In genomic region chr3:96237904-96238511, GRCm38 (mm10) we compare ENCODE assay signal across 9 mouse cellular contexts. TPM values are rescaled to one million over a fixed set of nuclear protein-coding genes. Genes with fewer than 3 reads are reported as not detected.
DNase-seq lines count a peak whose midpoint lies in the region; ATAC-seq lines count a peak whose summit lies in the region.
"Had no signal": no experiment of that assay in that cellular context is flagged by ENCODE, and none has a peak within 500 bp of the region (broad histone marks: within the 10 kb centered on the region; RNA-seq: fewer than 3 reads in every experiment).

No protein-coding gene starts in this region.

- no peaks in the 10 kb centered on the region for H3K9me3 ChIP-seq in intestine, embryonic 16.5 days (ENCODE audit: control insufficient read depth, low read length)
- no peaks in the 10 kb centered on the region for H3K9me3 ChIP-seq in neural tube, embryonic 14.5 days (ENCODE audit: control insufficient read depth, low read length)

- peak; percentile 49 for DNase-seq in spleen, adult 12 weeks (ENCODE audit: low spot score)
- no peak for DNase-seq in spleen, postnatal 14 days (ENCODE audit: low spot score in 2 of 2)
- DNase-seq in embryo, embryonic 11 days, result peak; percentile 60
- no peak for DNase-seq in kidney, adult 11 months
- DNase-seq in right cerebral cortex, postnatal 4 days, result no peak
- no peak for DNase-seq in frontal cortex, postnatal 14 days (ENCODE audit: low spot score in 2 of 2)

- peak overlapping the region; percentile 71 for H3K4me2 ChIP-seq in intestine, embryonic 16.5 days (ENCODE audit: low read depth, low read length)
- peak overlapping the region; percentile 27 for H3K4me2 ChIP-seq in neural tube, embryonic 14.5 days (ENCODE audit: low read depth, low read length)

- peak overlapping the region; percentile 72 for H3K27ac ChIP-seq in intestine, embryonic 16.5 days (ENCODE audit: low read length)
- no peak overlapping the region for H3K27ac ChIP-seq in neural tube, embryonic 14.5 days (ENCODE audit: low read depth, low read length)

- 0% methylated on average over 12 of the region's 12 CpGs for WGBS in intestine, embryonic 16.5 days
- WGBS in neural tube, embryonic 14.5 days, result 1% methylated on average over 12 of the region's 12 CpGs

- peak overlapping the region; percentile 55 for H3K4me3 ChIP-seq in intestine, embryonic 16.5 days (ENCODE audit: low read length)
- H3K4me3 ChIP-seq in neural tube, embryonic 14.5 days (ENCODE audit: low read depth, low read length), result peak overlapping the region; percentile 15; the same call in 1 of the 2 replicates

- H3K36me3 ChIP-seq in intestine, embryonic 16.5 days (ENCODE audit: control insufficient read depth, insufficient read depth, low read length), result no peaks in the 10 kb centered on the region
- no peaks in the 10 kb centered on the region for H3K36me3 ChIP-seq in neural tube, embryonic 14.5 days (ENCODE audit: control insufficient read depth, insufficient read depth, low read length)

- no peak for ATAC-seq in intestine, embryonic 16.5 days
- ATAC-seq in neural tube, embryonic 14.5 days (ENCODE audit: low read depth), result no peak

- no peaks in the 10 kb centered on the region for H3K27me3 ChIP-seq in intestine, embryonic 16.5 days (replicated peaks; ENCODE audit: control insufficient read depth, insufficient read depth, low read length)
- H3K27me3 ChIP-seq in neural tube, embryonic 14.5 days (ENCODE audit: control insufficient read depth, insufficient read depth, low read length), result no peaks in the 10 kb centered on the region

- peak overlapping the region; percentile 65 for H3K9ac ChIP-seq in intestine, embryonic 16.5 days (ENCODE audit: low read depth, low read length)
- H3K9ac ChIP-seq in neural tube, embryonic 14.5 days (replicated peaks; ENCODE audit: low read depth, low read length), result no peak overlapping the region

- H3K4me1 ChIP-seq in intestine, embryonic 16.5 days (ENCODE audit: control insufficient read depth, insufficient read depth, low read length), result peaks cover 12% of the 10 kb centered on the region
- peaks cover 6% of the 10 kb centered on the region; the same call in 1 of the 2 replicates for H3K4me1 ChIP-seq in neural tube, embryonic 14.5 days (ENCODE audit: control insufficient read depth, insufficient read depth, low read length)

RNA-seq across cellular contexts. Expression of gene Hist2h3c2, which starts 0.9 kb away (rescaled TPM):
- polyA plus RNA-seq in intestine, embryonic 16.5 days (2015; fragmentation: Nextera tagmentation; extraction: Ambion mirVana), result 2.9 and 3.7 TPM in 2 replicates
- 0.71 and 1.1 TPM in 2 replicates for polyA plus RNA-seq in neural tube, embryonic 14.5 days (2014; fragmentation: Nextera tagmentation; extraction: Ambion mirVana)

RNA-seq across cellular contexts. Expression of gene Hist2h2aa2, which starts 2.1 kb away (rescaled TPM):
- polyA plus RNA-seq in intestine, embryonic 16.5 days (2015; fragmentation: Nextera tagmentation; extraction: Ambion mirVana), result 37.3 and 43.2 TPM in 2 replicates
- 32.6 and 49.7 TPM in 2 replicates for polyA plus RNA-seq in neural tube, embryonic 14.5 days (2014; fragmentation: Nextera tagmentation; extraction: Ambion mirVana)

RNA-seq across cellular contexts. Expression of gene Hist2h2aa1, which starts 7.3 kb away (rescaled TPM):
- 13.7 and 14.1 TPM in 2 replicates for polyA plus RNA-seq in intestine, embryonic 16.5 days (2015; fragmentation: Nextera tagmentation; extraction: Ambion mirVana)
- polyA plus RNA-seq in neural tube, embryonic 14.5 days (2014; fragmentation: Nextera tagmentation; extraction: Ambion mirVana), result 9.7 and 17.4 TPM in 2 replicates

RNA-seq across cellular contexts. Expression of gene Hist2h3c1, which starts 8.5 kb away (rescaled TPM):
- 1.3 and 1.8 TPM in 2 replicates for polyA plus RNA-seq in intestine, embryonic 16.5 days (2015; fragmentation: Nextera tagmentation; extraction: Ambion mirVana)
- polyA plus RNA-seq in neural tube, embryonic 14.5 days (2014; fragmentation: Nextera tagmentation; extraction: Ambion mirVana), result 0.18 and 0.67 TPM in 2 replicates
- polyA plus RNA-seq: large intestine, adult 2 months had no signal

RNA-seq across cellular contexts. Expression of gene Hist2h2be, which starts 17.1 kb away (rescaled TPM):
- 6.7 and 7.3 TPM in 2 replicates for polyA plus RNA-seq in intestine, embryonic 16.5 days (2015; fragmentation: Nextera tagmentation; extraction: Ambion mirVana)
- 4.3 and 4.8 TPM in 2 replicates for polyA plus RNA-seq in neural tube, embryonic 14.5 days (2014; fragmentation: Nextera tagmentation; extraction: Ambion mirVana)

Comparison
In these comparisons a context has a peak if more than half of its experiments do, and no peak if none do; other contexts are left out.
1. DNase-seq: peak in spleen, adult 12 weeks (single experiment) and embryo, embryonic 11 days (single experiment); none in spleen, postnatal 14 days (0 of 2), kidney, adult 11 months (single experiment), right cerebral cortex, postnatal 4 days (single experiment) and frontal cortex, postnatal 14 days (0 of 2).